Mouse (Mus musculus): Measurements from ENCODE around the gene Emilin2. TPM values are rescaled to one million over a fixed set of nuclear protein-coding genes. Genes with fewer than 3 reads are reported as not detected.

Gene Emilin2
- total RNA-seq, 2 experiments from 2014 or later = 2.5 to 4.1 TPM

DNA sequence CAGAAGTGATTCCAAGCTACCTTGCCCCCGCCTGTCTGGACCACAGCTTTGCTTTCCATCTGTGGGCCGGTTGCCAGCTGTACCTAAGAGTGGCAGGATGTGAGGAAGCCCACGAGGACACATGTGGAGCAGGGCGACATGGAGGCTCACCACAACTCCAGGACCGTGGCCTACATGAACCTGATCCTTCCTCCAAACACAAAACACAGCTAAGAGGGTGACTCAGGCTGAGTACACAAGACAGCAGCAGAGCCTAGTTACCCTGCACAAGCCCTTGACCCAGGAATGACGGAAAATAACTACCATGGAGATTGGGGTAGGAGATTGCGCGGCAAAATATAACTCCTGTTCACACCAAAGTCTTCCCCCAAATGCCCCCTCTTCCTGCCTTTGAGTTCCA, 44.4 kb downstream of the Emilin2 start:
- no peak for DNase-seq (ENCODE audit: low spot score in 2 of 2)

GRCm38 (mm10) chr17:71265336-71266051, 46.3 kb downstream of the Emilin2 start:
- no peak for DNase-seq (ENCODE audit: low spot score in 2 of 2)

DNA sequence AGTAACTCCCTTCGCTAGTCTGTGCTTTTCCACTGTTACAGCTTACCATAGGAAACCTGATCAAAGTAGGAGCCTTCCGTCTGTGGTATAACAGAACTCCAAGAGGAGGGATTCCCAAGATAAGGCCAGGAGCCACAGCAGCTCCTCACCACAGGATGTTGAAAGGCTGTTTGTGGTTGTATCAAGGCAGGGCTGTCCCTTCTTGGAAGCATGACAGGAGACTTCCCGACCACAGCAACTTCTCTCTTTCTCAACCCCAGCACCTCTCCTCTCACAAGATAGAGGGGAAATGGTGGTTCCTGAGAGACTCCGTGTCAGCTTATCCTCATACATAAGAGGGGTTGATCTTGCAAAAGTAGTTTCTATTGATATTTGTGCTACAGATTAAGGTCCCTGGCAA, 47.0 kb downstream of the Emilin2 start:
- no peak for DNase-seq (ENCODE audit: low spot score in 2 of 2)

GRCm38 (mm10) chr17:71263136-71263535, 48.6 kb downstream of the Emilin2 start:
- DNase-seq (ENCODE audit: low spot score in 2 of 2) = no peak

DNA sequence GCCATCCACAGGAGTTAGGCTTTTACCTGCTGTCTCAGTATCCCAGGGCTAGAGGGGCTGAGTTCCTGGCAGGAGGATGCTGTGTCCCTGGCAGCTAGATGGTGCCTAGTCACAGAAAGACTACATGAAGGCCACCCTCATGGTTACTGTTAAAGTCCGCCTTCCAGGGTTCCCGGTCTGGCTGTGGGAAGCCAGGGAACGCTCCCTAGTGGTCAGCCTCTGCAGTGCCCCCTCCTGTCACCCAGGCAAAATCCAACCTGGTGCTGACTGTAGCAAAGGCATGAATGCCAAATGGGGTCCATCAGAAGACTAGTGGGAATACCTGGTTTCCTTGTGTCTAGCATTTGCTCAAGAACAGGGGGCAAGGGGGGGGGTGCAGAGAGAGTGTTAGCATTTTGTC, 51.1 kb downstream of the Emilin2 start:
- no peak for DNase-seq (ENCODE audit: low spot score in 2 of 2)

DNA sequence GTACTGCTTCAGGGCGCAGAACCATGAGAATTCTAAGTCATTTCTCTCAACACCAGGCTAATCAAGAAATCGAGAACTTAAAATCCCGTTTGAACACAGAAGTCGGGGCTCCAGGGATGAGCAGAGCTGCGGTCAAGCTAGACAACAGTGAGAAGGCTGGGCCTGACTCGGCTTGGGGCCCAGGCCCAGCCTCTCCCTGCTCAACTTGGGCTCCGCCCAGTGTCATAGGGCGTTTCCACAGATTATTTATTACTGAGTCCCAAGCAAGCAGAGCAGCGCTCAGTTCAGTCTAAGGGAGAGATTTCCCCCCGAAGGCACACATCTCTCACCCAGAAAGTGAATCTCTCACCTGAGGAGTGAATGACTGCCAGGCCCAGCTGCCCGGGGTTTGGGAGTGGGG, 52.1 kb downstream of the Emilin2 start:
- no peak for DNase-seq (ENCODE audit: low spot score in 2 of 2)

GRCm38 (mm10) chr17:71256806-71257536, 54.8 kb downstream of the Emilin2 start:
- DNase-seq (ENCODE audit: low spot score in 2 of 2) = no peak

DNA sequence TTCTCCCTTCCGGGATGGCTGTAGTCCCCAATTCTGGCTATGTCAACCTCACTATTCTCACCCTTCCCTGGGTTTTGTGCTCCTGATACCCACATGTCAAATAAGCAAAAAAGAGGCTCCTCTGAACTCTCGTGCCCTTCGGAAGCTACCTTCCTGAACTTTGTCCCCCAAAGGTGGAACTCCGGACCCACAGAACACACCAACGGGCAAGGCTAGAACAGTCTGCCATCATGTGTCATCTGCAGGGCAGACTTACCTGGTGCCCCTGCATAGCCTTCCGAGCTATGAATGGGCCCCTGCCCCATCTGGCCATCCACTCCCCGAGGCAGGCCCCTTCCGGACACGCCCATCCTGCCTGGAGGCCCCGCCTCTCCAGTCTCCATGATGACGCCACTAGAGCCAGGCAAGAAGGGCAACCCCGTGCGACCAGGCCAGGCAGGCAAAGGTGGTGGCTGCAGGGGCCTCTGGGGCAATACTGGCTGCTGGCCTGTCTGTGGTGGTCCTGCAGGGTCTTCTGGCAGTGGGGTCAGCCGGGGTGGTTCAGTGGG, 55.6 kb downstream of the Emilin2 start:
- no peak for DNase-seq (ENCODE audit: low spot score in 2 of 2)

DNA sequence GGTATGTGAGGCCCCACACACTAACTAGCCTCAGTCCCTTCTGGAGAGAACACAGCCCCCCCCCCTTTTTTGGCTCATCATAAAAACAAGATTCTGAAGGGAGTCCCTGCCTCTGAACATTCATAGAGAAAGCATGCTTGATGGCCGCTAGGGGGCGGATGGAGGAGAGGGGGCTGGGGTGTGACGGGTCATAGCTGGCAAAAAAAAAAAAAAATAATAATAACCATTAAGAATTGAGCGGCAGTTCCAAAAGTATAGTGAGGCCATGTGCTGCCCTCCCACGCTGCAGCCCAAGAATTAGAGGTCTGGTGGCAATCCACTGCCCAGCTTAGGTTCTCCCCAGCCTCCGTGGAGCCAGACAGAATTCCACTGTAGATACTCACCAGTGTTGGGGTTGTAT, 57.0 kb downstream of the Emilin2 start:
- no peak for DNase-seq (ENCODE audit: low spot score in 2 of 2)

GRCm38 (mm10) chr17:71254106-71254505, 57.7 kb downstream of the Emilin2 start:
- DNase-seq (ENCODE audit: low spot score in 2 of 2) = no peak

GRCm38 (mm10) chr17:71253391-71253790, 58.4 kb downstream of the Emilin2 start:
- no peak for DNase-seq (ENCODE audit: low spot score in 2 of 2)

DNA sequence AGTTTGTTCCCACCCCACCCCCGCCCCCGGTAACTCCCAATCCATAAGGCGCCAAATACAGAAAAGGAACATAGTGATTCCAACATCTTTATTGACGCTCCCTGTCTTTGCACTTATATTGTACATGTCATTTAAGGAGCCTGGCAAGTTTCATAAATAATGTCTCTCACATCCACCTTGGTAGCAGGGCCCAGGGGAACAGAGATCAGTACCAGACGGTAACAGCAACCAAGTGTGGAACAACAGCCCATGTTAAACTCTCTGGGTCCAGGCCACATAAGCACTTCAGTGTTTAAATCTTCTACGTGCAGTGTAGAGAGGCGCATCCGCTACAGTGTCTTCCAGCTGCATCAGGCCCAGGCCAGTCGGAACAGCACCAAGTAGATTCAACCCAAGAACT, 59.7 kb downstream of the Emilin2 start:
- DNase-seq (ENCODE audit: low spot score in 2 of 2) = no peak

DNA sequence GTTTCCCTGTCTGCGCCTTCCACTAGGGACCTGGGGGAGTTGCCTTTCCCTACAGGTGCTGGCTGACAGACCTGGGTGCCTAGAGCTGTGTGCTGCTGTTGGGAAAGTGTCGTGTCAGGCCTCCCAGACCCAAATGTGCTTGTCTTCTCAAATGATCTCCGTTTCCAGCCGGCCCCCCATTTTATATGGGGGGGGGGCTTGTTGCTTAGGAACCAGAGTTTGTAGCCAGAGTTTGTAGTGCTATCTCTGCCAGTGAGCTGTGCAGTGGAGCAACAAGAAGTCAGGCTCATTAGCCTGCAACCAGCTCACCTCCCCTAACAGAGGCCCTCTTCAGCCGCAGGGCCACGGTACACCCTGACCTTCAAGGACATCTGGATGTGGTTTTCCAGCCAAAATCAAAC, 60.2 kb downstream of the Emilin2 start:
- DNase-seq (ENCODE audit: low spot score in 2 of 2) = no peak

DNA sequence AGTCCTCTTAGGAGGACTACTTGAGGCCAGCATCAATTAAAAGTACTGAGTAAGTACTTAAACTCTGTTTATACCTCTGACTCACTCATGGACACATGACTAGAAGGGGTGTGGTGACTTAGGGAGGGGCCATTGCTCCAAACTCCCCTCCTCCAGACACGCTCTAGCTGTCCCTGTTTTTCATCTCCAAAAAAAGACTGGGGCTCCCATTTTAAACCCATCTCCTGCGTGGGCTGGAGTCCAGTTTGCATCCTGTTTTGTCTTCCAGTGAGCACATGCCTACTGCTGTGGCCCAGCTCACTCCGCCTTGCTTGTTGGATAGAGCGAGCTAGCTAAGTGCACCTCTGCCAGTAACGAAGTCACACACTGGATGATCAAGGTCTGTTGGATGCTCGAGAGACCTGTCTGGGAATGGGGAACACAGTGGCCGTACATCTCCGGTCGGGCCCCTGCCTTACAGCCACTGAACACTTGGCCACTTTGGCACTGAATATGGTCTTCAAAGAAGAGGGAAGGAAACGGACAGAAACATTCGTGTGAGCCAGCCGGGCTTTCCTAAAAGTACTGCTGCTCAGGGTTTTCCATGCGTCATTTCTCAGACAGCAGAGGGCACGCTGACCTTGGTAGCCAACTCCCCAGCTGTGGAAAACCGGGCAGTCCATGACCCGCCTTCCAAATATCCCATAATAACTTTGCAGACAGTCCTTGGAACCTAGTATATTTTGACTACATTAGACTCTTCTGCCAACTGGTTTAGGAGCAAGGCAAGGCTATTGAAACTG, 60.8 kb downstream of the Emilin2 start:
- DNase-seq (ENCODE audit: low spot score in 2 of 2) = no peak

GRCm38 (mm10) chr17:71250046-71250445, 61.7 kb downstream of the Emilin2 start:
- DNase-seq (ENCODE audit: low spot score in 2 of 2) = no peak

DNA sequence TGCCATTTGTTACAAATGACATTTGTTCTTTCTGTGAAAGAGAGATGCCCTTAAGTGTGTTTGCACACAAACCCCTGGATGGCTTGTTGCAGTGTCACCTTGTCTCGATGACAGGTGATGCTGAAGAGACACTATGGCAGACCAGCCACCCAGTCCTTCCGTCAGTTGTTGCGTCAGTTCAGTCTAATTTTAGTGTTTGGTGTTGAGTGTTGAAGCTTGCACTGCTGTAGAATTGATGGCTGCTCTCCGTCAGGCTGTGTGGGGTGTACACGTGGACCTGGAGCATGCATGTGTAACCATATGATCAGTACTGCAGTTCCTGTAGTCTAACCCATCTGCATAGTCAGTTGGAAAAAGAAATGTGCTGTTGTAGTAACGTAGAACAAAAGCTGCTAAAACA, 62.8 kb downstream of the Emilin2 start:
- no peak for DNase-seq (ENCODE audit: low spot score in 2 of 2)

DNA sequence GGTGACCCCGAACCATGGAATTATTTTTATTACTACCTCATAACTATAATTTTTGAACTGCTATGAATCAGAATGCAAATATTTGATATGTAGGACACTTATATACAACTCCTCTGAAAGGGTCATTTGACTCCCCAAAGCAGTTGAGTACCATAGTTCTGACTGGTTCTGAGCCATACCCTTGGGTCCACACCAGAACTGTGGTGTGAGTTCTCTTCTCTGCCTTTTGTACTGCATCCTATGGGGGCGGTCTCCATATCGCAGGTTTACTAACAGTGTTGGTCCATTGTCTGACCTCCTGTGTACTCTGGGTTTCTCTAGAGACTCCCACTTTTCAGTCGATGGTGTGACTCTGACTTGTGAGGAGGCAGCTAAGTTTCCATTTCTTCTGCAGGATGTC, 65.8 kb downstream of the Emilin2 start:
- no peak for DNase-seq (ENCODE audit: low spot score in 2 of 2)

GRCm38 (mm10) chr17:71245133-71245532, 66.6 kb downstream of the Emilin2 start:
- DNase-seq (ENCODE audit: low spot score in 2 of 2) = no peak

DNA sequence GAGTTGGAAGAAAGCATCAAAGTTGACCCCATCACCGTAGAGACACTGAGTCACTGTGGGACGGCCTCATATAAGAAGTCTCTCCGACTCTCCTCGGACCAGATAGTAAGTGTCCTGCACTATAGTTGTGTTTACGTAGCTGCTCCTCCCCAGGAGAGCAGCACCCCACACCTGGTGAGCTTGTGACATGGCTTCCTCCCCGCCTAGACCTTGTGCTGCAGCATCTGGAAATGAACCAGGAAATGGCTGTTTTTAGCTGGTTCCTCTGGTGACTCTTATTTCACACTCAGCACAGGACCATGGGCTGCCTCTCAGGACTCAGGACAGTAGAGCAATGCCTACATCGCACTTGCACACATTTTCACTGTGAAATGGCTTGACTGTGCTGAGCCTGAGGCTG, 69.1 kb downstream of the Emilin2 start:
- DNase-seq (ENCODE audit: low spot score in 2 of 2) = no peak

GRCm38 (mm10) chr17:71240811-71241210, 71.0 kb downstream of the Emilin2 start:
- DNase-seq (ENCODE audit: low spot score in 2 of 2) = no peak

- no peak for DNase-seq (ENCODE audit: low spot score in 2 of 2)
Measured at GRCm38 (mm10) chr17:71238494-71238893, 73.3 kb downstream of the Emilin2 start.
